Mouse (Mus musculus): ENCODE data around the gene Krba1.

The Krba1 gene

DNA sequence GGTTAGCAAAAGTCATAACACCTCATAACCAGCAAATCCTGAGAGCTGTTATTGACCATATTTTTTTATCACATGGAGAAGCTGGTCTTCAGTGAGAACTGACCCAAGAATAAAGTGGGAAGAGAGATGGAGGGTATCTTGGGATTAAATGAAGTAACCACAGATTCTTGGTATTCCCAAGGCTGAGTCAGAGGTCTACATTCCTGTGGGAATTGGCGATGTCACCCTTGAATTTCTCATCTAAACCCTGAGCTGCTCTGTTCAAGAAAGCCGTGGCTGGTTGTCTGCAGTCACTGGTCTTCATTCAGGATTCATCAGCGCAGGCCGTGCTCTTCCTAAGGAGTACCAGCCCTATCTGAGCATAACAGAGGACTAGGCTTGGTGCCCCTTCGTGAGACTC lies 31.6 kb downstream of the Krba1 start:
- 85% methylated on average over 5 of the region's 5 CpGs for WGBS

GRCm38 (mm10) chr6:48428769-48429557 lies 33.6 kb downstream of the Krba1 start:
- WGBS = 75% methylated on average over 4 of the region's 4 CpGs

DNA sequence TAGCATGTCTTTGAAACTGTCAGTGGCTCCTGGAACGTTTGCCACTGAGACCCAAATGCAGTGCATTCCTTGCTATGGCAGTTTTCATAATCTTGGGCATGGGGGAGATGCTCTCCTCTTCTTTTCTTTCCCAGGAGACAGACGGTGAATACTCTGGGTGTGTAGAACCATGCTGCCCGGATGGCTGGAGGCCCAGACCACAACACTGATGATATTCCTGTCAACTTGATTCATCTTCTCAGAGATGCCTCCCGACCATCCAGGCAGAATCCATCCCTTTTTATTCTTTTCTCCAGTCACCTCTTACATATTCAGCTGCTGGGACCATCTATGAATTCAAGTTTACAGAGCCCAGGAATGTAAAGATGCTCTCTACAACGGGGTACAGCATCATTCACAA lies 35.4 kb downstream of the Krba1 start:
- 84% methylated on average over 5 of the region's 5 CpGs for WGBS

GRCm38 (mm10) chr6:48432893-48433816 lies 37.8 kb downstream of the Krba1 start:
- 72% methylated on average over 12 of the region's 12 CpGs for WGBS

DNA sequence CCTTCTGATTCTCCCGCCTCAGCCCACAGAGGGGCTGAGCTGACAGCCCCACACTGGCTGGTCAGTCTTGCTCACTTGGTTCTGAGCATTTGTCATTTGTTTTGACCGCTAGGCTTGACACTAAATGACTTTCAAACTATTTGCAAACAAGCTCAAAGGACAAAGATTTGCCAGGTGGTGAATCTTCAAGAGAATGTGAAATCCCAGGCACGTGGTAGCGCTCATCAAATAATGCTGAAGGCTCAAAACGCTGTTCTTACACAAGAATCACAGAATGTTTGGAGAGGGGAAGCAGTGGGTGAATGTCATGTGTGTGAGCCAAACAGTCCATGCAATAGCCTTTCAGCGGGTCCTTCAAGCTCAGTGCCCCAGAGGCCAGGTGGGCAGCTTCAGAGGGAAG lies 39.3 kb downstream of the Krba1 start:
- WGBS = 75% methylated on average over 6 of the region's 6 CpGs

- 58% methylated on average over 5 of the region's 5 CpGs for WGBS
Measured at GRCm38 (mm10) chr6:48435111-48435510, 39.7 kb downstream of the Krba1 start.

DNA sequence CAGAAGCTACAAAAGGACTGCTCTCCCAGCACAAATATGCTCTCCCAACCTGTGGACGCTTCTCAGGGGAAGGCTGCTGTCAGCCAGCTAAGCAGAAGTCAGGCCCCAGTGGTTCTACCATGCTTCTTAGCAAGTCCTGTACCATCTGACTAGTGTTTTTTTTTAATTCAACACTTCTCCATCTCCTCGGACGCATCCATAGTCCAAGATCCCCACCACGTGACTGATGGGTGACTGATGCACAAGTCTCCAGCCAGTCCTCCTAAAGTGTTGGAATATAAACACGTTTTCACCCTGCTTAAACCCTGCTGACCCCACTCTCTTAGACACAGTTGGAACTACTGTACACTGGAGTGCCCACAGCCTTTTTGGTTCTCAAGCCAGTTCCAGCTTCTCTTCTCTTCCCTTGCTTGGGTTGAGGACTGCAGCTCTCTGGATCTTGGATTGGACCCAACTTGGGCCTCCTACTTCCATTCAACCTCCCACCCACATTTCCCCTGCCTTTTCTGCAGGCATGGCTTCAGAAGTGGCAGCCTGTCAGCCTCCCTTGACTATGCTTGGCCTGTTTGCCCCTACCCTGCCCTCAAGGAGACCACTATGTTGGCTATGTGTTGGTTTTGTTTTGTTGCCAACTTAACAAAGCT lies 40.4 kb downstream of the Krba1 start:
- 73% methylated on average over 5 of the region's 5 CpGs for WGBS

GRCm38 (mm10) chr6:48437679-48438376 lies 42.4 kb downstream of the Krba1 start:
- WGBS = 82% methylated on average over 35 of the region's 35 CpGs

DNA sequence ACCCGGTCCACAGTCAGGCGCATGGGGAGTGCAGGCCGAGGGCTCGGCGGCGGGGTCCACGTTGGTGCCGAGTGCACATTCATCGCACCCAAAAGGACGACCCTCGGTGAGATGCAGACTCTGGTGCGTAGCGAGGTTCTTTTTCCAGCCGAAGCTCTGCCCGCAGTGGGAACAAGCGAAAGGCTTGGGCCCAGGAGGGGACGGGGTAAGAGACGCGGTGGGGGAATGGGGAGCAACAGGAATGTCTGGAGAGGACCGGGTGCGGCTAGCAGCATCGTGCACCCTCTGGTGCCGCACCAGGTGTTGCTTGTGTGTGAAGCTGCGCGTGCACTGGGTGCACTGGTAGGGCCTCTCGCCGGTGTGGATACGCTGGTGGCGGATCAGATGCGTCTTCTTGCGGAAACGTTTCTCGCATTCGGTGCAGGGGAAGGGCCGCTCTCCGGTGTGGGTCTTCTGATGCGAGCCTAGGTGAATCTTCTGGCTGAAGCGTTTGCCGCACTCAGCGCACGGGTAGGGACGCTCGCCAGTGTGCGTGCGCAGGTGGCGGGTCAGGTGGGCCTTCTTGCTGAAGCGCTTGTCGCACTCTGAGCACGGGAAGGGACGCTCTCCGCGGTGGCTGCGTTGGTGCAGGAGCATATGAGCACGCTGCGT lies 43.2 kb downstream of the Krba1 start:
- WGBS = 76% methylated on average over 55 of the region's 55 CpGs

DNA sequence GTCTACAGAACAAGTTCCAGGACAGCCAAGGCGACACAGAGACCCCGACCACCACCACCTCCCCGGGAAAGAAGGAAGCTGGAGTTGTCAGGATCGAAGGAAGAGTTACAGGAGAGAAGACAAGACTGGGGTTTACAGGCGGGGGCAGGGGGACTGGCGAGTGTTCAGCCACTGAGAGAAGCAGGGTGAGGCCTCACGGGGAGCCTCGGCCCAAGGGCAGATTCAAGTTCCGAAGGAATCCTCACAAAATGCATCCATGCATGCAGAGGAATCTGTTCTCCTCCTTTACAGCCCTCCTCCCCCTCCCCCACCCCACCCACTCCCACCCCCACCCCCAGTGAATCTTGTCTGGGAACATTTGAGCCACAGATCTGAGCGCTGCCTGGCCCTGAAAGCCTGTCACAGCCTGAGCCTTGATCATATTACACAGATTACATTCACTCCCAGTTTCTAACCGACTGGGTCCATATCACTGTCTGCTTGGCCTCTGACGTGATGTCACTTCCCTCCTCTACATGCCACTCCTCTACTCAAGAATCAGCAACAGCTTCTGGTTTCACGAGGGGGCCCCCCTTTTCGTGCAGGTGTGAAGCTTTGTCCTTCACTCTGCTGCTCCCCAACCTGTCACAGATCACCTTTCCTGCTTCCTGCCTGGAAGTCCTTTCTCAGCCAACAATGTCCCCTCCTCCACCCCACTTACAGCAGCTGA lies 45.1 kb downstream of the Krba1 start:
- 71% methylated on average over 14 of the region's 14 CpGs for WGBS

DNA sequence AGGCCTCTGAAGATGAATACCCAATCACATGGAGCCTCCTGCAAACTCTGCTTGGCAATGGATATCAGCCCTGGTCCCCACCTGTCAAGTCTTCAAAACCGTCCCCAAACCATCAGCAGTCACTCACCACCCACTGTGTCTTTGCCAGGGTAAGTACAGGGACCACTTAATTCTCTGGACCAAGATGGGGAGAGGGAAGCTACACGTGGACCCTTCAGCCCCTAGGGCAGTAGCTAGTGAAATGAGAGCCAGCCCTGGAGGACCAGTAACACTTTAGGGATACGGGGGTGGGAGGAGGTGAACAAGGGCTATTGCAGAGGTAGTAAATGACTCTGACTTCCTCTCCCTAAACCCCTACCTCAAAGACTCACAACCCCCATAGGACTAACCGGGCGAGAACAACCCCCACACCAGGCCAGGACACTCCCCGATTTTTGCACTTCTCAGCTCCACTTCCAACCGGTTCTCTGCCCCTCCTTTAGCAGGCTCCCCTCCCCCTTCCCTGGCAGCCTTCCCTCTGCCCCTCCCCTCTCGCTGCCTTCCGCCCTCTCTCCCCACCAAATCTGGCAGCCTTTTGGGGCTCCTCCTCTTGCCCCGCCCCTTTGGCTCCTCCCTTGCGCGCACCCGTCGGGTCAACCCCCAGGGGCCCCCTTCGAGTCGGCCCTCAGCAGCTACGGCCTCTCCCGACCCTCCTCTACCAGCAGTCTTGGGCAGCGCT lies 48.4 kb downstream of the Krba1 start:
- 10% methylated on average over 19 of the region's 19 CpGs for WGBS

DNA sequence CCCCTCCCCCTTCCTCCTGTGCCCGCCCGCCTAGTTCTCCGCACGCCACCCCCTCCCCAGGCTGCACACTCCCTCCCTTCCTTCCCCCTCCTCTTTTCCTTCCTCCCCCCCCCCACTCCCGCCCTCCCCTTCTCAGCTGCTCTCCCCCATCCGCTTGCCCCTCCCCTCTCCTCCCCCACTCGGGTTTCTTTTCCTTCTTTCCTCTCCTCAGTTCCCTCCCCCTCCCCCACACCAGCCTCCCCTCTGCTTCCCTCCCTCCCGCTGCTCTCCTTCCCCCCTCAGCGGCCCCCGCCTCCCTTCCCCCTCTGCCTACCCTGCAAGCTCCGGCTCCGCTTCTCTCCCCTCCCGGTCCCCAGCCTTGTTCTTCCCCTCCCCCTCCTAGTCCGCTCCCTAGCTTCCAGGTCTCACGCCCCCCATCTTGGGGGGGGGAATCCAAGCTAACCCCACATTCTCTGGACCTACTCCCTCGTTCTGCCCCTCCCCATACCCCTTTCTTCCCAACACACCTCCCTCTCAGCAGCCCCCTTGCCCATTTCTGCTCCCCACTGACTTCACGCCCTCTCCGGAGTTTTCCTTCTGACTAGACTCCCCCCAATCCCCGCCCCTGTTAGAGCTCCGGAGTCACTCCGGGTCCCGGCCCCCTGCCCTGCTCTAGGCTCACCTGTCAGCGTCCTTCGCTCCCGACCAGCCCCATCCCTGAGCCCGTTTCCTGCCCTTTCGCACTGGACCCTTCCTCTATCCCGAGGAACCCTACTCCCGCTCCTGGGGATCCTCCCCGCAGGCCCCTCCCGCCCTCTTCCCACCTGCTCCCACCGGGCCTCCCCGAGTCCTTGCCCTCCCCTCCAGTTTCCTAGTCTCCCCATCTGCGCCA lies 49.2 kb downstream of the Krba1 start:
- WGBS = 1% methylated on average over 31 of the region's 34 CpGs

GRCm38 (mm10) chr6:48445181-48446101 lies 50.1 kb downstream of the Krba1 start, which contains the start of gene Zfp467:
Zfp467 (minus strand) TSS chr6:48445825.
- under 1% methylated on average over 65 of the region's 65 CpGs for whole genome bisulfite sequencing

DNA sequence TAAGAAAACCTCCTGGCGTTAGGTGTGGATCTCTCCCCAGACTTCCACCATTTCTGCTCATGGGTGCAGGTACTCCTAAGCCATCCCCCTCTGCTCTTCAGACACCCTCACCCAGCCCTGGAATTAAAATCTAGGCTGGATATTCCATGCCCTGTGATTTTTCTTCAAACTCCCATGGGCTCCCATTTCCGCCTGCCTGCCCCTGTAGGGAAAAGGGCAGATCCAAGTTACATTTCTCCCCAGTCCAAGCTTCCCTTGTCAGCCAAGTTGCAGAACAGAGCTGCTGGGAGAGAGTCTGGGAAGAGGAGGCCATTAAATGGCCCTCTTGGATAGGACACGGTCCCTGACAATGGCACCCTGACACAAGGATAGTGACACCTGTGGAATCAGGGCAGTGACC lies 50.9 kb downstream of the Krba1 start:
- WGBS = 64% methylated on average over 3 of the region's 3 CpGs

- WGBS = 98% methylated on average over 3 of the region's 3 CpGs
Measured at GRCm38 (mm10) chr6:48446896-48447295, 51.5 kb downstream of the Krba1 start.

- 100% methylated on average over 1 of the region's 1 CpGs for WGBS
Measured at GRCm38 (mm10) chr6:48447929-48448328, 52.5 kb downstream of the Krba1 start, which contains the start of gene Sspo. Sspo (plus strand) TSS chr6:48448229.

- 78% methylated on average over 7 of the region's 7 CpGs for WGBS
Measured at GRCm38 (mm10) chr6:48448527-48448926, 53.1 kb downstream of the Krba1 start.

- WGBS = 62% methylated on average over 1 of the region's 1 CpGs
Measured at GRCm38 (mm10) chr6:48452151-48452550, 56.8 kb downstream of the Krba1 start.
